Mouse (Mus musculus): ENCODE data around the gene Stxbp6.

GRCm38 (mm10) chr12:45074042-45074601, 387 bp downstream of the Stxbp6 start:
- TF ChIP-seq USF1 (IDR thresholded peaks at IDR 0.05; ENCODE audit: low read depth, low read length): no peak
- no peak for TF ChIP-seq RCOR1 (IDR thresholded peaks at IDR 0.05; ENCODE audit: low read depth, low read length)
- no peak for TF ChIP-seq GABPA (IDR thresholded peaks at IDR 0.05; ENCODE audit: low read depth, low read length)
- no peak for TF ChIP-seq GATA1 (IDR thresholded peaks at IDR 0.05; ENCODE audit: low read depth, low read length)
- no peak for TF ChIP-seq SIN3A (IDR thresholded peaks at IDR 0.05; ENCODE audit: low read length)
- no peak for TF ChIP-seq NRF1 (IDR thresholded peaks at IDR 0.05; ENCODE audit: insufficient read depth, low read depth, low read length, poor library complexity, severe bottlenecking)
- TF ChIP-seq JUND (IDR thresholded peaks at IDR 0.05; ENCODE audit: low read depth, low read length): no peak
- TF ChIP-seq ETS1 (IDR thresholded peaks at IDR 0.05; ENCODE audit: low read depth, low read length): no peak
- TF ChIP-seq MYC (IDR thresholded peaks at IDR 0.05; ENCODE audit: low read depth, low read length): no peak
- no peak for TF ChIP-seq BHLHE40 (IDR thresholded peaks at IDR 0.05; ENCODE audit: borderline replicate concordance, low read depth, low read length)
